Mouse (Mus musculus) layer of hippocampus, adult 8-10 months (tissue): ENCODE data around the gene Gtsf2. TPM values are rescaled to one million over a fixed set of nuclear protein-coding genes. Genes with fewer than 3 reads are reported as not detected.
A peak's percentile ranks its signal among the peaks of the same experiment; 100 is the strongest.
"Not testable (repeated sequence)": the region's sequence is repeated elsewhere in the genome, so short reads cannot be mapped to it uniquely, and the experiment has no call there.

Experiments used
- DNase-seq, 2 experiments: peaks; one replicate each; pipeline ENCODE4 v3.0.0; 2022; ENCODE audit warnings: low spot score in 2 of 2
- total RNA-seq, 4 experiments: library from RNA; stranded (reverse); gene quantifications; 2 replicates each; pipeline ENCODE4 v1.2.4; 2022

Gene Gtsf2
- total RNA-seq = not detected

DNA sequence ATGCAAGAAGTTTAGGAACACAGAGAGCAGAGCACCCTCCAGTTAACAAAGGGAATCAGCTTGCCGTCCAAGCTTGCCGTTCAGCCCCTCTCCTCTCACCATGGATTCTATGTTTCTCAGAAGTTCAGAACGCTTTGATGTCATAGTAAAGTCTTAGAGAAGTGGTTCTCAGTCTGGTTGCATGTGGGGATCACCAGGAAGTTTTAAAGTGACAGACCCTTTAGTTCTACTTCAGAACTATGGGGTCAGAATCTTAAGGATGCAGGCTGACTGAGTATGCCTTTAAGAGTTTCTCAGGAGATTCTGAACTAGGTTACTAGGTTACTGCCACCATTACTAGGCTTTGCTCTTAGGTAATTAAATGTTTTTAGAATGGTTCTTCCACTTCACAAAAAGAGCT lies at the start of gene Gtsf2:
Gene Gtsf2 (minus strand): TSS at position 101 of the 400 bp plus-strand sequence.
- no peak for DNase-seq

GRCm38 (mm10) chr15:103496204-103497140 lies 48.2 kb upstream of the Gtsf2 start:
- DNase-seq = no peak

DNA sequence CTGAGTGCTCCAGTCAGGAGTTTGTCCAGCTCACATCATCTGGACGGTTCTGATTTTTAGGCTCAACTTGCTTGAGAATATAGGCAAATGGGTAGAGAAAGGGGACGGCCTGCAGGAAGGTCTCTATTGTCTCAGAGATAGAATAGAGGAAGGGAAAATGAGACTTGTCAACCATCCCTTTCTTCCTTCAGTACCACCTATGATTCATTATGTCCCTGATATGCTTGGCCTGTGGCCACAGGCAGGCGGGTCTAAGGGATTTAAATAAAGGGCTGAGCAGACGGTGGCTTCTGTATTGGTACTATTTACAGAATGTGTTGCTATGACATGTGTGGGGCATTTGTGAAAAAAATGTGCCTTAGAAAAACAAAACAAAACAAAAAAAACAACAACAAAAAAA lies 40.1 kb upstream of the Gtsf2 start:
- DNase-seq = no peak

GRCm38 (mm10) chr15:103486658-103487057 lies 38.4 kb upstream of the Gtsf2 start:
- no peak for DNase-seq

GRCm38 (mm10) chr15:103485106-103485505 lies 36.8 kb upstream of the Gtsf2 start:
- DNase-seq = no peak

GRCm38 (mm10) chr15:103484490-103484889 lies 36.2 kb upstream of the Gtsf2 start:
- DNase-seq = no peak

DNA sequence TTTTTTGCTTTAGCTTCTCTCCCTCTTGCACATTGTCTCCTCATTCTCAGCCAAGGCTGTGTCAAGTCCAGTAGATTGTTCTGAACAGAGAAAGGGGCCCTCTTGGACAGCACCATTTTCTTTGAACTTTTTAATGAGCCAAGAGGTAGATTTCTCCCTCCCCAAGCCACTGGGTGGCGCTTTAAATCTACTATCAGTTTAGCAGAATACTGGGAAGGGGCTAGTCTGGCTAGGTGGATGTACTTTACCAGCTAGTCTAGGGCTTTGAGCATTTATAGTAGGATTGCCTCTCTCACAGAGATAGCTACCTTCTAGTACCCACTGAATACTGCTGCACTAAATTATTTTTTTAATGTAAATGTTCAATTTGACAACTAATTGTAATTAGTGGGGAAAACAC lies 34.2 kb upstream of the Gtsf2 start:
- no peak for DNase-seq

DNA sequence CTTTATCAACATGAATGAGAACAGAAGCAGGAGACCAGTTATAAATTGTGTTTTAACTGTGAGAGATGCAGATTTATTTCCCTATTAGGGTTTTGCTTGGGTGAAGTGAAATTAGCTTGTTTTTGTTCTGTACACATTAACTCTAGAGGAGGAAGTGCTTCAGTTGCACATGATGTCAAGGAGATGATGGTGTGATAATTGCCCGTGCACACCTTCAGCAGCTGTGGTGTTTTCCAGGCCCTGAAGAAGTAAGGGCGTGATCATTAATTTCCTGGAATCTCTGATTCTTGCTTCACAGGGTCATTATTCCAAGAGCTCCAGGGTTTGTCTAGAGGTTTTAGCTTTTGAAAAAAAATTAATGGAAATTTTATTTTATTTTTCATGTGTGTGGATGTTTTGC lies 31.9 kb upstream of the Gtsf2 start:
- no peak for DNase-seq

DNA sequence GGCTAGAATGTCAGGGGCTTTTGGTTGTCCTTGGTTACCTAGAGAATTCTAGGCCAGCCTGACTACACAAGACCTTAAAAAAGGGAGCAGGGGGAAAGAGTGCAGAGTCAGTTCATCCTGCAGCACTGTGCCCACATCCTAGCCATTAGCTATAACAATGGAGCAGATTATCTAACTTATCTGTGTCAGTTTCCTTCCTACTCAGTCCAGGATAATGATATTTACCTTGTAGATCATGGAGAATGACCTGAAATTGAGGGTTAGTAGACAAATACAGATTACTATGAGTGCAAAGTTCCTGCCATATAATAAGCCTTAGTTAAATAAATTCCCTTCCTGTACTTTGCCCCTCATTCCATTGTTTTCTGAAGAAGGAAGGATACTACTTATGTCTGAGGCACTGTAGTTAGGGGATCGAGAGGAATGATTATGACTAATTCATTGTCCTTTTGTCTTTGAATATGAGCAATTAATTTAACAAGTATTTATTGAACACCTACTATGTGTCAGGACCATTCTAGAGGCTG lies 30.9 kb upstream of the Gtsf2 start:
- DNase-seq = no peak

- DNase-seq = no peak
These were observed 25.5 kb upstream of the Gtsf2 start for GRCm38 (mm10) chr15:103473769-103474168.

GRCm38 (mm10) chr15:103473182-103473581 lies 24.9 kb upstream of the Gtsf2 start:
- DNase-seq = no peak

DNA sequence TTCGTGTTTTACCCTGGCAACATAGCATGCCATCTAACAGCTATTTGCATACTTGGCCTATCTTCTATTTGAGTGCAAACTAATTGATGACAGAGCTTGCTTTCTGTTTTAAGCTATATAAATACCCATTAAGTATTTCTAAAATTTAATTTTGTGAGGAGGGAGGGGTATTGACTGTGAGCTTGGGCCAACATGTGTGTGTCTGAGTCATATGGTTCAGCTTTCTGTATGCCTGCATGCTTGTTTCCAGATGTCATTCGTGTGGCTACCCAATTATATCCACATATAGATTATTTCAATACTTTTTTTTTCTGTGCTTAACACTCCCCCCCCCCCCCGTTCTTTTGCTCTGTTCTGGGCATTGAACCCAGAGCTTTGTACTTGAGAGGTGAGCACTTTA lies 24.0 kb upstream of the Gtsf2 start:
- DNase-seq = no peak

GRCm38 (mm10) chr15:103471488-103472194 lies 23.4 kb upstream of the Gtsf2 start:
- DNase-seq = no peak

DNA sequence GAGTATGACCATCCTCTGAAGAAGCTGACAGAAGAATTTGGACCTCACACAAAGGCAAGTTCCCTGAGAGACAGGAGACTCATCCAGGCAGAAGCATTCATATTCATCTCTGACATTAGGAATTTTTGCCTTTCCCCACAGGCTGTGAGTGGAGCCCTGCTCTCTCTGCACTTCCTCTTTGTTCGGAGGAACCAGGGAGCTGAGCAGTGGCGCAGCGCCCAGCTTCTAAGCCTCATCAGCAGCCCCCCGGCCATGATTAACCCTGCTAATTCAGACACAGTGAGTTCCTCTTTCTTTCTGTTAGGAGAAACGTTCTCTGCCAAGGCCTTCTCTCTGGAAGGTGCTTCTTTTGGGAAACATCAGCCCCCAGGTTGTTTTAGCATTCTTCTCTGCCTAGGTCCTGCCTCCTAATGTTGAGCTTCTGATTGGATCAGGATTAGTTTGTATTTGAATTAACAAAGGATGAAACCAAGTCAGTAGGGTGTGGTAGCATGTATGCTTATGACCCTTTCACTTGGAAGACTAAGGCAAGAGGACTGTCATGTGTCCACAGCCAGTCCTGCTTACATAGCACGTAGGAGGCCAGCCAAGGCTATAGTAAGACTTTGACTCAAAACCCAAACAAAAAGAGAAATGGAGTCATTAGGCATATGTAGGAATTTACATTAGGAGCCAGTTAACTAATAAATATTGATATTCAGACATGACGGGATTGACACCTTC lies 14.4 kb upstream of the Gtsf2 start:
- DNase-seq = no peak

- DNase-seq = no peak
These were observed 6.2 kb upstream of the Gtsf2 start for GRCm38 (mm10) chr15:103454449-103454848.

DNA sequence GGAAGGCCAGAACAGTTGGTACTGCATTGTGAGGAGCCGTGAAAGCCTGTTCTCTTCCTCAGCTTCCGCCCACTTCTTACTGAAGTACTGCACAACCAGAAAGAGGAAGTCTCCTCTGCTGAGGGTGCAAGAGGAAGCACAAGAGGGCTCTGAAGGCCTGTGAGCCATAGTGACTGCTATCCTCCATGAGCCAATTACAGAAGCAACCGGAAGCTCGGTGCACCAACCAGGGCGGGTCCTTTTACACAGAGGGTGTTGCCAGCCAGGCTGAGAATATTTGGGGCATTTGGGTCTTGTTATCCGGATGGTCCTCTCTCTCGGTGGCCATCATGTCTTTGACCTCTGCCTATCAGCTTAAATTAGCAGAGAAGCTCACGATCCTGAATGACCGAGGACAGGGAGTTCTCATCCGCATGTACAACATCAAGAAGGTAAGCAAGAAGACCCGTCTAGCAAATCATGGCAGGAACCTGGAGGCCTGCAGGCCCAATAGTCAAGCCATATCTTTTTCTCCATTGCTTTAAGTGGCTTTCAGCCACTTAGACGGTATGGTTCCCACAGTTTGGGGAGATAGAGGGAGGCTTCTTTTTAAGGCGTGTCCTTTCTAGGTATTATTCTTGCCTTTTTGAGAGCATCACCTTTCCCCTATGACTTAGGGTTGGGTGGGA lies 5.4 kb upstream of the Gtsf2 start, which contains the start of gene Nckap1l:
Gene Nckap1l (plus strand): TSS at position 244 of the 668 bp plus-strand sequence.
- DNase-seq = peak; percentile 7 to 8

GRCm38 (mm10) chr15:103445966-103446365 lies 2.3 kb downstream of the Gtsf2 start:
- not testable (repeated sequence) for DNase-seq

- DNase-seq = no peak
These were observed 18.0 kb downstream of the Gtsf2 start, which contains the start of gene Gtsf1 for GRCm38 (mm10) chr15:103430241-103430640. Gene Gtsf1, minus strand, starts transcription at chr15:103430470.

DNA sequence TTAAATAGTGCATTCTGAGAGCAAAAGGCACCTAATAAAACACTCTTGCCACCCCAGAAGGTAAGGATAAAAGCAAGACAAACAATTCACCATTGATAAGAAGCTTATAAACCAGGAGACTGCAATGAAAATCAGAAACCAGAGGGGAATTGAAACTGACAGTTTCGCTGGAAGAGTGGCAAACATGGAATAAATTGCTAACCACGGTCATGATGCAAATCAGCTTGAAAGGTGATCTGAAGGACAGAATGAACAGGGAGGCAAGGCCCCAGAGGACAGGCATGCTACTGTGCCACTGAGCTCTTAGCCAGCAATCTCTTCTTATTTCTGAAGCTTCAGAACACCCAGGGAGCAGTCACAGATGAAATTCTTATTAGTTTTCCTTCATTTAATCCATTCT lies 21.3 kb downstream of the Gtsf2 start:
- no peak for DNase-seq

GRCm38 (mm10) chr15:103405586-103405985 lies 42.7 kb downstream of the Gtsf2 start:
- DNase-seq = not testable (repeated sequence)

GRCm38 (mm10) chr15:103401361-103401760 lies 46.9 kb downstream of the Gtsf2 start:
- no peak for DNase-seq
